Mouse (Mus musculus) lung, postnatal 0 days (tissue): ENCODE measurements around the gene Mndal.
"Not testable (repeated sequence)": the region's sequence is repeated elsewhere in the genome, so short reads cannot be mapped to it uniquely, and the experiment has no call there.

Experiments used
- CTCF ChIP-seq: IDR thresholded peaks from 2 replicates; pipeline ENCODE4 v1.5.1; 2016; ENCODE audit warnings: antibody characterized with exemption, mild to moderate bottlenecking
- EP300 ChIP-seq: IDR thresholded peaks from 2 replicates; pipeline ENCODE4 v1.6.1; 2016; ENCODE audit warnings: antibody characterized with exemption, mild to moderate bottlenecking, control low read depth

DNA sequence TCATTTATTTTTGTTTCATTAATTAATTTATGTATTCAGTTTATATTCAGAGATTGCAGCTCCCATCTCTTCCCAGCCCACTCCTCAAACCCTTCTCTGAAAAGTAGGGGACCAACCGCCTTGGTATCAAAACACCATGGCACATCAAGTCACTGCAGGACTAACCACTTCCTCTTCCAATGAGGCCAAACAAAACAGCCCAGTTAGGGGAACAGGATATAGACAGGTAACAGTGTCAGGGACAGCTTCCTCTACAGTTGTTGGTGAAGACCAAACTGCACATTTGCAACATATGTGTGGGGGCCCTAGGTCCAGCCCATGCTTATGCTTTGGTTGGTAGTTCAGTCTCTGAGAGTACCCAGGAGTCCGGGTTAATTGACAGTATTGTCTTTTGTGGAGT lies 6.8 kb upstream of the Mndal start:
- not testable (repeated sequence) for TF ChIP-seq CTCF, EP300
